In the genomic region with DNA sequence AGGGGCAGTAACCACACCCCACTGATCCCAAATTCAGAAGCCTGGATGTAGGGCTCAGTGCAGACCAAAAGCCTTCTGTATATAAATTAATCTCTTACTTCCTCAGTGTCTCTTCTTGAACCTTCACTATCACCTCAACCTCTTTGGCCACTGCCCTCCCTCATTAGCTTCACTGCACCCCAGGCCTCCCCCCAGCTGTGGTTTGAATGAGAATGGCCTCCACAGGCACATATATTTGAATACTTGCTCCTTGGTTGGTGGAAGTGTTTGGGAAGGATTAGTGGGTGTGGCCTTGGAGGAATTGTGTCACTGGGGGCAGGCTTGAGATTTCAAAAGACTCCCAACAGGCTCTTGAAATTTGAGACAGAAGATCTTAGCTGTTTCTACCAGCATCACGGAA, we compare ENCODE assay signal across 11 mouse cellular contexts.
DNase-seq lines count a peak whose midpoint lies in the region.
"Had no signal": no experiment of that assay in that cellular context is flagged by ENCODE, and none has a peak within 500 bp of the region (broad histone marks: within the 10 kb centered on the region; RNA-seq: fewer than 3 reads in every experiment).

No protein-coding gene starts in this region.

- DNase-seq in 416B (ENCODE audit: low read depth) (peak; percentile 8), A20 (ENCODE audit: low read depth, low spot score) (peak; percentile 13), R1 (ENCODE audit: low read depth, low spot score) (peak; percentile 66)
- DNase-seq in cerebellum, adult 8-10 months, result no peak
- DNase-seq in cerebellum, postnatal 14 days, result no peak
- DNase-seq: adrenal gland, adult 2 months; adrenal gland, postnatal 10 days; adrenal gland, postnatal 25 days; cerebellum, adult 11 months; cerebellum, adult 9-10 months; forebrain, postnatal 0 days had no signal

Comparison
In these comparisons a context has a peak if more than half of its experiments do, and no peak if none do; other contexts are left out.
1. DNase-seq: peak in 416B (single experiment), A20 (single experiment) and R1 (single experiment); none in cerebellum, adult 8-10 months (single experiment) and cerebellum, postnatal 14 days (0 of 2).